ENCODE assay signal across 17 mouse cellular contexts in the genomic region with DNA sequence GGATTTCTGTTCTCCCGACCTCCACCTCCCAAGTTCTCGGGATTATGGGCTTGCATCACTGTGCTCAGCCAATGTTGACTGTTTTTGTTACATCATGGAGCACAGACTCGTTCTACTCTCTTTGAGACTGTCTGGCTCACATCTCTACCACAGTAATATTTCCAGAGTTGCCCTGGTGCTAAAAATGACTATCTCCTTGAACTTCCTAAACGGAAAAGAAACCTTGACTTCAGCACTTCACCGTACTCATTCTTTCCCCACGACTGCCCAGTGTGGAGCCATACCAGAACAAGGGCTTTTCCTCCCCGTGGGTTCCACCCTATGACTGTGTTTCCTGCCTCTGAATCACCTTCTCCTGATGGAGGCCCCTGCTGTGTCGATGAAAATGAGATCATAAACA.
DNase-seq lines count a peak whose midpoint lies in the region; ATAC-seq and TF ChIP-seq lines count a peak whose summit lies in the region.
"Had no signal": no experiment of that assay in that cellular context is flagged by ENCODE, and none has a peak within 500 bp of the region (broad histone marks: within the 10 kb centered on the region; RNA-seq: fewer than 3 reads in every experiment).

No protein-coding gene starts in this region.

- no peak for TF ChIP-seq POLR2A in heart, adult 2 months (IDR thresholded peaks at IDR 0.05; ENCODE audit: insufficient read depth, low read depth, low read length)

- DNase-seq in heart, adult 2 months, result peak in 1 of 2 experiments; percentile 24
- DNase-seq in heart, postnatal 14 days, result no peak
- DNase-seq in 3134 (ENCODE audit: extremely low read depth, insufficient read length, low spot score), result peak; percentile 48
- DNase-seq in Patski (ENCODE audit: low read depth, low spot score), result peak; percentile 77
- no peak for DNase-seq in left cerebral cortex, adult 9 months (ENCODE audit: low spot score in 2 of 2)
- DNase-seq: cerebellum, adult 8-10 months; gastrocnemius, postnatal 25 days; lung, postnatal 14 days; right cerebral cortex, postnatal 25 days; thymus, postnatal 25 days had no signal

- peak; percentile 49; the same call in 1 of the 2 replicates for TF ChIP-seq EP300 in heart, adult 2 months (IDR thresholded peaks at IDR 0.05; ENCODE audit: insufficient read depth, low read depth, low read length)

- H3K9me3 ChIP-seq in heart, embryonic 15.5 days (replicated peaks), result no peaks in the 10 kb centered on the region
- no peaks in the 10 kb centered on the region for H3K9me3 ChIP-seq in midbrain, embryonic 13.5 days
- H3K9me3 ChIP-seq in forebrain, embryonic 15.5 days, result no peaks in the 10 kb centered on the region
- H3K9me3 ChIP-seq: kidney, embryonic 15.5 days; limb, embryonic 13.5 days; midbrain, embryonic 10.5 days had no signal

- peaks cover 8% of the 10 kb centered on the region for H3K36me3 ChIP-seq in heart, adult 2 months (ENCODE audit: control insufficient read depth, insufficient read depth, low read length)
- peaks cover 11% of the 10 kb centered on the region; the same call in 1 of the 2 replicates for H3K36me3 ChIP-seq in heart, embryonic 15.5 days
- H3K36me3 ChIP-seq in midbrain, embryonic 13.5 days, result no peaks in the 10 kb centered on the region
- H3K36me3 ChIP-seq in forebrain, embryonic 15.5 days, result no peaks in the 10 kb centered on the region
- H3K36me3 ChIP-seq: kidney, embryonic 15.5 days; midbrain, embryonic 10.5 days had no signal

- H3K27ac ChIP-seq in heart, adult 2 months, result peak overlapping the region; percentile 34
- H3K27ac ChIP-seq in heart, embryonic 15.5 days, result peak overlapping the region; percentile 25
- H3K27ac ChIP-seq in midbrain, embryonic 13.5 days, result no peak overlapping the region
- H3K27ac ChIP-seq in forebrain, embryonic 15.5 days (replicated peaks), result no peak overlapping the region
- H3K27ac ChIP-seq: hindbrain, postnatal 0 days; kidney, embryonic 15.5 days; limb, embryonic 13.5 days; midbrain, embryonic 10.5 days had no signal

- POLR2A ChIA-PET in Patski (lab: Charles Lee), result no interaction called here

- ATAC-seq in Patski, result peak; percentile 99
- peak; percentile 75 for ATAC-seq in heart, embryonic 15.5 days (replicated peaks; ENCODE audit: insufficient number of reproducible peaks, insufficient read depth, low FRiP score, low read depth)
- ATAC-seq in midbrain, embryonic 13.5 days, result no peak
- ATAC-seq in forebrain, embryonic 15.5 days (replicated peaks), result no peak
- ATAC-seq: hindbrain, postnatal 0 days had no signal

- WGBS in heart, adult 2 months, result 16% methylated on average over 8 of the region's 8 CpGs
- 34% methylated on average over 8 of the region's 8 CpGs for WGBS in heart, embryonic 15.5 days
- 80% methylated on average over 8 of the region's 8 CpGs for WGBS in midbrain, embryonic 13.5 days
- 77% methylated on average over 8 of the region's 8 CpGs for WGBS in forebrain, embryonic 15.5 days

- no peak overlapping the region for H3K4me3 ChIP-seq in heart, adult 2 months
- no peak overlapping the region for H3K4me3 ChIP-seq in heart, embryonic 15.5 days
- H3K4me3 ChIP-seq in midbrain, embryonic 13.5 days (replicated peaks), result no peak overlapping the region
- H3K4me3 ChIP-seq in forebrain, embryonic 15.5 days, result no peak overlapping the region
- H3K4me3 ChIP-seq: kidney, embryonic 15.5 days; limb, embryonic 13.5 days; midbrain, embryonic 10.5 days had no signal

- CTCF ChIA-PET in Patski (lab: Charles Lee), result no interaction called here

- no peak for TF ChIP-seq CTCF in heart, adult 2 months (IDR thresholded peaks at IDR 0.05)
- TF ChIP-seq CTCF in Patski (IDR thresholded peaks at IDR 0.05), result no peak

- no peaks in the 10 kb centered on the region for H3K27me3 ChIP-seq in heart, adult 2 months (ENCODE audit: control insufficient read depth, insufficient read depth, low read length)
- no peaks in the 10 kb centered on the region for H3K27me3 ChIP-seq in Patski
- no peaks in the 10 kb centered on the region for H3K27me3 ChIP-seq in heart, embryonic 15.5 days
- H3K27me3 ChIP-seq in midbrain, embryonic 13.5 days, result no peaks in the 10 kb centered on the region
- no peaks in the 10 kb centered on the region for H3K27me3 ChIP-seq in forebrain, embryonic 15.5 days
- H3K27me3 ChIP-seq: kidney, embryonic 15.5 days; limb, embryonic 13.5 days had no signal

- peaks cover 3% of the 10 kb centered on the region; the same call in 1 of the 2 replicates for H3K4me1 ChIP-seq in heart, adult 2 months (ENCODE audit: control insufficient read depth, insufficient read depth, low read length)
- peaks cover 15% of the 10 kb centered on the region for H3K4me1 ChIP-seq in heart, embryonic 15.5 days (replicated peaks)
- peaks cover 24% of the 10 kb centered on the region for H3K4me1 ChIP-seq in midbrain, embryonic 13.5 days (replicated peaks)
- H3K4me1 ChIP-seq in forebrain, embryonic 15.5 days, result peaks cover 28% of the 10 kb centered on the region

- H3K79me2 ChIP-seq in heart, adult 2 months (replicated peaks; ENCODE audit: control insufficient read depth, insufficient read depth, low read length), result no peaks in the 10 kb centered on the region; the same call in 1 of the 2 replicates

- H3K4me2 ChIP-seq in heart, embryonic 15.5 days, result no peak overlapping the region
- no peak overlapping the region for H3K4me2 ChIP-seq in midbrain, embryonic 13.5 days (replicated peaks)
- no peak overlapping the region for H3K4me2 ChIP-seq in forebrain, embryonic 15.5 days (replicated peaks)
- H3K4me2 ChIP-seq: kidney, embryonic 15.5 days; limb, embryonic 13.5 days had no signal

- in situ Hi-C loops in Patski (cut with MboI; ENCODE audit: low pct_unique_long_range_greater_than_20kb), result no loop called here

- intact Hi-C loops in heart, adult 2 months (cut with DNase I), result no loop called here
- intact Hi-C loops in heart, postnatal 14 days (cut with DNase I), result loop anchor here (5.0 kb wide), 1 partner anchor 42 kb away; no protein-coding TSS in a partner anchor

- no peak overlapping the region for H3K9ac ChIP-seq in heart, adult 2 months (ENCODE audit: low read depth, low read length)
- no peak overlapping the region for H3K9ac ChIP-seq in heart, embryonic 15.5 days
- no peak overlapping the region for H3K9ac ChIP-seq in midbrain, embryonic 13.5 days (replicated peaks)
- H3K9ac ChIP-seq in forebrain, embryonic 15.5 days (replicated peaks), result no peak overlapping the region
- H3K9ac ChIP-seq: kidney, embryonic 15.5 days; limb, embryonic 13.5 days had no signal

Comparison
In these comparisons a context has a peak if more than half of its experiments do, and no peak if none do; other contexts are left out.
1. DNase-seq: peak in 3134 (single experiment) and Patski (single experiment); none in heart, postnatal 14 days (0 of 2) and left cerebral cortex, adult 9 months (0 of 2).
2. H3K27ac ChIP-seq: peak in heart, adult 2 months (single experiment) and heart, embryonic 15.5 days (single experiment); none in midbrain, embryonic 13.5 days (single experiment) and forebrain, embryonic 15.5 days (single experiment).
3. ATAC-seq: peak in Patski (single experiment) and heart, embryonic 15.5 days (single experiment); none in midbrain, embryonic 13.5 days (single experiment) and forebrain, embryonic 15.5 days (single experiment).